15 mouse cellular contexts compared by ENCODE assay signal in genomic region chr10:27390753-27391152, GRCm38 (mm10).
"Had no signal": no experiment of that assay in that cellular context is flagged by ENCODE, and none has a peak within 500 bp of the region (broad histone marks: within the 10 kb centered on the region; RNA-seq: fewer than 3 reads in every experiment).

No protein-coding gene starts in this region.

- H3K9me3 ChIP-seq: neural tube, embryonic 15.5 days; stomach, embryonic 15.5 days had no signal

- H3K9ac ChIP-seq: neural tube, embryonic 15.5 days; stomach, embryonic 15.5 days had no signal

- H3K4me3 ChIP-seq: neural tube, embryonic 15.5 days; stomach, embryonic 15.5 days had no signal

- H3K27ac ChIP-seq: neural tube, embryonic 15.5 days; stomach, embryonic 15.5 days; stomach, postnatal 0 days had no signal

- H3K4me2 ChIP-seq: neural tube, embryonic 15.5 days; stomach, embryonic 15.5 days had no signal

- H3K4me1 ChIP-seq: neural tube, embryonic 15.5 days; stomach, embryonic 15.5 days had no signal

- H3K27me3 ChIP-seq: neural tube, embryonic 15.5 days; stomach, embryonic 15.5 days had no signal

- H3K36me3 ChIP-seq: neural tube, embryonic 15.5 days; stomach, embryonic 15.5 days had no signal

- DNase-seq: retina, postnatal 1 day; right cerebral cortex, adult 18-20 months; right cerebral cortex, postnatal 14 days; right cerebral cortex, postnatal 25 days; right cerebral cortex, postnatal 4 days; spleen, adult 18-20 months; thymus, adult 18-20 months; thymus, adult 2 months; thymus, postnatal 14 days; thymus, postnatal 25 days; thymus, postnatal 36 days; thymus, postnatal 4 days had no signal
